Mouse (Mus musculus) heart, adult 8-10 months (tissue): ENCODE results near the gene Nmnat2. TPM values are rescaled to one million over a fixed set of nuclear protein-coding genes. Genes with fewer than 3 reads are reported as not detected.

Experiments
- DNase-seq: peaks from one replicate; pipeline ENCODE4 v3.0.0; 2022; ENCODE audit warnings: low spot score
- total RNA-seq, 4 experiments: library from RNA; stranded (reverse); gene quantifications; 2 replicates each; pipeline ENCODE4 v1.2.4; 2022

Gene Nmnat2
- total RNA-seq, 4 experiments from 2014 or later, result 0.16 to 0.46 (median 0.32) TPM

- no peak for DNase-seq
Measured at GRCm38 (mm10) chr1:152983416-152983815, 28.6 kb downstream of the Nmnat2 start.

DNA sequence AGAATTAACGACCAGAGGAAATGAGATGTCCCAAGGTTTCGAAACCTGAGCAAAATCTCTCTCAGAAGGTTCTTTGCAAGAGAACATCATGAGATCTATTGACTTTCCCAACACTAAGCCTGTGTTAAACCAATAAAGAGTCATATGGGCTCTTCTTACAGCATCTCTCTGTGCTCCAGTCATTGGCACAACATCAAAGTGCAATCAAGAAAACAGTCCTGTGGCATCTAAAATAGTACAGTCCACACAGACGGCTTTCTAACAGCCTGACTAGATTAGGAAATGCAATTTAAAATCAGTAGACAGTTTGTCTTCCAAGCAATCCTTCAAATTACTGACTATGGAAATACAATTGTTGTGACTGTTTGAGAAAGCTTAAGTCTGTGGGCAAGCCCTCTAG lies 32.2 kb downstream of the Nmnat2 start:
- no peak for DNase-seq

DNA sequence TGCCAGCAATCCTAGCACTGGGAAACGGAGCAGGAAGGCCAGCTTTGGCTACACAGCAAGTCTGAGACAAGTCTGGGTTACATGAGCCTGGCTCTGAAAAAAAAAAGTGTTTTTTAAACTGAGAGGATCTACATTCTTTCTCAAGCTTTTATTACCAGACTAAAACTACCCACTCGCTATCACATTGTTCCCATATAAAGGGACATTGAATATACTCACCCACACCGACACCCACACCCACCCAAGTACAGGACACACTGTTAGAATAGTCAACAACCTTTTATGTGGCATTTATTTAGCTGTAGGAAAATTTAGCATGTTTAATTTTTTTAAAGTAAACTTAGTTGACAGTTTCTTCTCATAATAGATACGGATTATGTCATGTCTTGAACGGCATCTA lies 35.3 kb downstream of the Nmnat2 start:
- no peak for DNase-seq

DNA sequence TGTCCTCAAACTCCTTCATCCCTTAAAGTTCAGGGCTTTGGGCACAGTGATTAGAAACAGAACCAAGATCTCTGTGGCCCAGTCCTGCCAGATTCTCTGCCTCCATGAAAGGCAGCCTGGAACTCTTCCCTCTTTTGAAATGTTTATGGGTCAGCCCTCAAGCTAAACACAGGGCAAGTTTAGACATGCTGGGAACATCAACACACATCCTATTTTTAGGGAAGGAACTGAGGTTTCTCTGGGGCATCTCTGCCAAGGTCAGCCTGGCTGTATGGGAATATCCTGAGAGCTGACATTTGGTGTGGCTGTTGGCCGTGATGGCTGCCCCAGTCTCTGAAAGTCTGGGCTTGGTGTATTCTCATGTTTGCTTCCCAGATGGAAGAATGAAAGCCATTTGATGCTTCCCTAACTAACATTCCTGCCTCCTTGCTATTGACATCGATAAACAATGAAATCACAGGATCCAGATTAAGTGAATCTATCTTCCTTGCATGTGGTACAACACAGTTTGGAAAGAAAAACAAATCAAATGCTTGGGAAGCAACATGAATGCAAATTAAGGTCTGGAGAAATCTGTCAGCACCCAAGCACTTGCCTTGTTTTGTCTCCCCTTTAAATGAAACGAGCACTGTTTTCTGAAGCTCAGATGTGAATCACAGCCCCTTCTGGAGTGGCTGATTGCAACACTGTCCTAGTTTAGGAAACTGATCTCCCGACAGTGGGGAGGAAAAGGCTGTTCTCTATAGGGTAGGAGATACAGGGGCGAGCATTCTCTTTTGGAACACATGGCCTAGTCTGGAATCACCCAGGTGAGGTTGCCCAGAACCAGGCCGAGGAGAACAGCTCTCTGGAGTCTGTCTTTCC lies 37.7 kb downstream of the Nmnat2 start:
- peak; percentile 18 for DNase-seq

- no peak for DNase-seq
Measured at GRCm38 (mm10) chr1:152993803-152994202, 39.0 kb downstream of the Nmnat2 start.

DNA sequence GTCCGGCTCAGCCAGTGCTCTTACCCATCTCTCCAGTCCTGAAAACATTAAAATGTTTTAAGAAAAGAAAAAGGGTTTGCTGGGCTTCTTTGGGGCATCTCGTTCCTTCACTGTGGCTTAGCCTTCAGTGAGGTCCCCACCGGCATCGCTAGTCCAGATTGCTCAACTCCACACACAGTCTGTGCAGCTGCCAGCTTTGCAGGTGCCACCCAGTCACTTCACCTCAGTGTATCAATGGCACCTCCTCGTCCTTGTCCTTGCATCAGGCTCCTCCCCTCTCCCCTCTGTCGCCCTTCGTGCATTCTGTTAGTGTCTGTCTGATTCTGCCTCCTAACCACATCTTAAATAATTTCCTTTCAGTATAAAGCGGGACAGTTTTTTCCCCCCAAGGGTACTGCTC lies 45.2 kb downstream of the Nmnat2 start:
- no peak for DNase-seq

GRCm38 (mm10) chr1:153000486-153001228 lies 45.9 kb downstream of the Nmnat2 start:
- DNase-seq, result peak; percentile 13

DNA sequence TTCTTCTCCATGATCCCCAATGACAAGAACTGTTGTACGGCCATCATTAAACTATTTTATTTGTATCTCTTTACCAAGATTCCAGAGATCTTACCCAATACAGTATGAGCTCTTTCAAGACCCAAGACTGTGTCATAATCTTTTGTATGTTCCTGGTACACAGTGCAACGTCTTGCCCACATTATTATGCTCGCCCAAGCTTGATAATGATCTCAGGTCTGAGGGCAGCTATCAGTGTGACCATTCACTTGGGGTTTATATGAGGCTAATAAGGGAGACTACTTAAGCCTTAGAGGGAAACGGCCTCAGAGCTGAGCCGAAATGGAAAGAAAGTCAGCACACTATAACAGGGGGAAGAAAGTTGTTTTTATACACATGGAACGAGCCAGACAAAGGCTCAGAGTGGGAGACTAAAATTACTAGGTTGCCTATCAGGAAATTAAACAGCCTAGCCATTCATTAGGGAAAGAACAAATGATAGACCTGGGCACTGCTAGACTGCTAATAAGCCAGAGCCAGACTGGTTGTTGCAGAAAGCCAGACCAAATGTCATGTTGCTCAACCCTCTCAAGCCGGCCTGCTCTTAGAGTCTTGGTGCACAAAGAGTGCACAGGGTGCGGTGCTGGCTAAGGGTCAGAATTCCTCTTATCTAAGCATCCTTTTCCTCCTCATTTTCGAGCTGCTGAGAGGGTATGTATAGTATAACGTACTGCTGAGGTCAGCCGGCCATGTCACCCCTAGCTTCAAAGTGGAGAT lies 47.7 kb downstream of the Nmnat2 start:
- DNase-seq, result no peak

DNA sequence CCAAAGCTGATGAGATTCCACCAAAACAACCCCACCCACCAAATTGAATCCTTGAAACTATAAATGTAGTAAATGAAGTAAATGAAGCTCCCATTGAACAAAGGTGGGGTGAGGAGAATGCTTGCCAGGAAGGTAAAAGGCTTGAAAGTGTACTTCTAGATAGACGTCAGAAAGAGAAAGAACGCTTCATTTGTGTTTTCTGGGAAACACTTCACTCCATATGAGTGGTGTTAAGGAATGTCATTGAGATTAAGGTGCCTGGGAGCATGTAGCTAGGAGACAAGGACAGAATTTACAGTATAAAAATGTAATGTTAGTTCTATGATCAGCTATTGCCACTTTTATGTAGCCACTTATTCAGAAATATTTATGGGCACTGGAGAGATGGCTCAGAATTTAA lies 49.7 kb downstream of the Nmnat2 start:
- DNase-seq, result no peak

- DNase-seq, result no peak
Measured at GRCm38 (mm10) chr1:153006054-153006453, 51.3 kb downstream of the Nmnat2 start.

DNA sequence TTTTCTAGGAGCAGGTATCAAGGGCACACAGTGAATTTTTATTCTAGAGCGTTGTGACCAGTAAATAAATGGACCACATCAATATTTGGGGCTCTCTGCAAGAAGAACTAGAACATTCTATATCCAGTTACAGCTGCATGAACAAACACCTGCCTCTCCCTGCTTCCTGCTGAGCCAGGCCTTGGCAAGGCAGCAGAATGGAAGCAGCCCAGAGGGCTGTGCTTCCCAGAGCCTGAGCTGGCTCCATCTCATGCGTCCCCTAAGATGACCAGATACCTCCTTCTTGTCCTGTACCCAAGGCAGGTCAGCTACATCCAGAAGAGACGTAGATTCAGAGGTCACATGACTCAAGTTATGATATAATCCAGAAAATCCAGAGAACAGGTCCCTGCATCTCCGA lies 52.0 kb downstream of the Nmnat2 start:
- DNase-seq, result no peak

GRCm38 (mm10) chr1:153007292-153007691 lies 52.5 kb downstream of the Nmnat2 start:
- no peak for DNase-seq

- DNase-seq, result no peak
Measured at GRCm38 (mm10) chr1:153007824-153008223, 53.0 kb downstream of the Nmnat2 start.

DNA sequence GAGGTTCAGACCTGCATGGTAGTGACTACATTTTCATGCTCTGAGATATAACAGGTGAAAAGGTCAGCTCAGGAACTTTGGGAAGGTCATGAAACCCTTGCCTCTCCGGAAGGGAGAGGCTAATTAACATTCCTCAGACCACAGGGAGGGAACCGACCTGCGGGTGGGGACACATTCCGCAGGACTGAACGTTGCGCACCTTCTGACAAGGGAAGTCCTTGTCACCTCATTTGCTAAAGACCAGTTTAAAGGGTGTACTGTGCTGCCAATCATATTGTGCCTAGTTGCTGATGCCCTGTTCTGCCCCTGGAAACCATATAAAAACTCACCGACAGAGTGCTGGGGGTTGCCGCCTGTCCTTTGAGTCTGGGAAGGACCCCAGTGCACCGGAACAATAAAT lies 54.5 kb downstream of the Nmnat2 start:
- no peak for DNase-seq

DNA sequence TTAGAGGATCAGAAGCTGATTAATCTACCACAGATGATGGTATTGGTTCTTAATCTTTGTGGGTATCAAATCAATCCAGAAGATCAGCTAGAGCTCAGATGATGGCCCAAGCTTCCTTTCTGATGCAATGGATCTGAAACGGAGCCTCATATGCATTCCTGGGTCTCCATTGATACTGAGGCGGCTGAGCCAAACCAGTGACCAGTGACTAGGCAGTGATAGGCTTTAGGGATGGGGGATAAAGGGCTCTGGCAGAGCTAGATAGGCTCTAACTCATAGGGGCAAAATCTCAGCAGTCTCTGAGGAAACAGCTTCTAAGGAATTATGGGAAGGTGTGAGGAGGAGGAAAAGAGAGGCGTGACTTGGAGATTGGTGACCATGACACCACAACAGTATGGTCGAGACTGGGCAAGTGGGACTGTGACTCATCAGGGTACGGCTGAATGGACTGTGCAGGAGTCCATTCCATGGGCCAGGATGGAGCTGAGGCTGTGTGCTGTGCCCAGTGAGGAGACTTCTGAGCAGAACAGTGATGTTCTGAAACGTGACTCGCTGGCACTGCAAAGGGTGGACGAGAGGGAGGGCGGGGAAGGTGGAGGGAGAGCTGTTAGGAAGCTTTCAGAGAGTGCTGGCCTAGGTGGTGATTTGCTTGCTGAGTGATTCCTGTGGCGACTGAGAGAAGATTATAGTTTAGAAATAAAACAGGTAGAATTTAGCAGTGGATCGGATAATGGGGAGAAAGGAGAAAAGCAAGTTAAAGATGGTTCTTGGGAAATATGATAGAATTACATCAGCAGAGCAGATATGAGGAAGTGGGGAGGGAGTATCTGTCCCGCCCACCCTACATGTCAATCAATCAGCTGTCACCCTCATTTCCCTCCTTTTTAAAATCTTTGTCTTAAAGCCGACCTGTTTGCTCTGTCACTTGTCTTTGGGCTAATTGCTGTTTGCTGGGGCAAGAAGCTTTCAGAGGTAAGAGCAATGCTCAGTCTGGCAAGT lies 55.9 kb downstream of the Nmnat2 start:
- no peak for DNase-seq

- DNase-seq, result no peak
Measured at GRCm38 (mm10) chr1:153011544-153011943, 56.8 kb downstream of the Nmnat2 start.

DNA sequence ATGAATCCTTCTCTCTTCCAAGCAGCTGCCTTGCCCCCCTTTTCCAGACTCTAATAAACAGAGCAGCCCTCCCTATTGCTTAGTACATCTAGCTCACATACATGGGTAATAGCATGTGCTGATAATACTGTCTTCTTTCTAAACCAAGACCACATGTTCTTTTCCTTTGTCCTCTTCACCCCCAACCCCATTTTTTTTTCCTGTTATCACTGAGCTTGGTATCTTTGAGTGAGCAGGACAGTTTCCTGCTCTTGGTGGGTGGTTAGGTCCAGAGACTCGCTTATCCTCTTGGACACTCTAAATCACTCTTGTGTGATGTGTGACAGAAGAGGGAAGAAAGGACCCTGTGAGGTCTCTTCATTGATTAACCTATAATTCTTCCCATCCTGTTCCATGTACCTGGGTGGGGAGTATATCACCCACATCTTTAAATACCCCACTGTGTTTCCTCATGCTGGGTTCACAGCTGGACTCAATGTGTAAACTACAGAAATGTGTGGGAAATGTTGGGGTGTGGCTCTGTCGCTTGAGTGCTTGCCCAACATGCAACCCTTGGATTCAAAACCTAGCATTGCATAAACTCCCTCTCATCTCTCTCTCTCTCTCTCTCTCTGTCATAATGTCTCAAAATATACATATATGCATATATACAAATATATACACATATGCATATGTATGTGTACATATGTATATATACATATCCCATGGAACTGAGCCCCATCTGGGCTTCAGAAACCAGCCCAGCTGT lies 58.9 kb downstream of the Nmnat2 start:
- DNase-seq, result no peak

DNA sequence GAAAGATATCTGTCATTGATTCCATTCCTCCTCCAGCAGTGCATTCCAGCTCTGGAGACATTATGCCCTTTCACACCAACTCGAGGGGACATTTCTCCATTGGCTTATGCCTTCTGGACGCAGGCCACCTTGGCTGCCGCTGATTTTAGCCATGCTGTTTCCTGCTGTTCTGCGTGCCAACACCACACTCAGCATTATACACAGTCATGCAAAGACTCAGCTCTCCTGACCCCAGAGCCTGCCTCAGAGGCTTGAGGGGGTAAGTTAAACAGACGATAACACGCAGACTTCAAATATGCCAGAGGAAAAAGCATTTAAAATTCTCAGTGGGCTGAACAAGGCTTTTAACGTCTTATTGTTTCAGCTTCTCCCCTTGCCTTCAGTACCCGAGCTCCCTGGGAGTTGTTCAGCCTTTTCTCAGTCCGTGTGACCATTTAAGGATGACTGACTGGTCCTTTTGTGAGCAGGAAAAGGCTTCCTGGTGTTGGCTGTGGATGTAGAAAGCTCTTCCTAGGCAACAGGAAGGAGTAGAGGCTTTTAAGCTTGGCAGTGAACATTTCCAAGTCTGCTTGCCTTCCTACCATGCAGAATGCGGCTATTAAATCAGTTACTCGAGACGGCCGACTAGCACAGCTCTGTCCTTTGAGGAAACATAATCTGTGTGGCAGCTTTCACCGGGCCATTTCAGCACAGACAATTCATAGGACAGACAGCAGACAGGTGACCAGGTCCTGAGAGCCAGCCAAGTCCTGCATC lies 59.8 kb downstream of the Nmnat2 start:
- peak; percentile 25 for DNase-seq

DNA sequence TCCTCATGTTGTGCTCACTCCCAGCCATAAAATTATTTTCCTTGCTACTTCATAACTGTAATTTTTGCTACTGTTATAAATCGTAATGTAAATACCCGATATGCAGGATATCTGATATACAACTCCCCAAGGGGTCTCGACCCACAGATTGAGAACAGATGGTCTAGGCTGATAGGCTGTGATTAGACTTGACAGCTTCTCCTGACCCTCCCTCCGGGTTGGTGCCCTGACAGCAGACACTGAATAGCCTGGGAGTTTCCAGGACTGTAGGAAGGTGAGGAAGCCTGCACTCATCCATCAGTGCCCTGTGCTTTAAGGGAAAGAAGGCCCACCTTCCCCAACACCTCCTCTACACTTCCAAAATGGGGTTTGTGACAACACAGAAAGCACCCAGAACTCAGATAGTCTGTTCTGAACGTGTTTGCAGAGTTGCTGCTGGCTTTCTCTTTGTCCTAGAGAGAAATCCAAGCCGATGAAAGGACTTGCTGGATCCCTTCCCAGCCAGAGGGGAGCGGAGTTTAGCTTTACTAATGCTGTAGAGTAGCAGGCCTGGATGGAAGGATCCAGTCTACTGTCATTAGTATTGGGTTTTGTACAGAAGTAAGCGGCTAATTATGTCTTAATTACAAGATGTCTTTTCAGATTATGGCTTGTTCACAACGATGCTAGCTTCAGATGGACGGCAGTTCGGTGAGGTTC lies 61.8 kb downstream of the Nmnat2 start:
- no peak for DNase-seq
